Mouse (Mus musculus): ENCODE measurements around the gene Acp2. TPM values are rescaled to one million over a fixed set of nuclear protein-coding genes. Genes with fewer than 3 reads are reported as not detected.

Gene Acp2
- total RNA-seq, 2 experiments from 2014 or later, result 49.5 TPM

GRCm38 (mm10) chr2:91255661-91256150 lies 53.0 kb downstream of the Acp2 start, which contains the start of gene Pacsin3:
Gene Pacsin3 (plus strand): TSS chr2:91255954.
- DNase-seq (ENCODE audit: low spot score in 2 of 2), result peak in 1 of 2 experiments; percentile 38

GRCm38 (mm10) chr2:91256256-91257125 lies 53.8 kb downstream of the Acp2 start:
- DNase-seq (ENCODE audit: low spot score in 2 of 2), result peak; percentile 59 to 61

- peak in 1 of 2 experiments; percentile 33 for DNase-seq (ENCODE audit: low spot score in 2 of 2)
Observed at GRCm38 (mm10) chr2:91257126-91257980, 54.7 kb downstream of the Acp2 start.

GRCm38 (mm10) chr2:91258054-91258453 lies 55.4 kb downstream of the Acp2 start:
- peak in 1 of 2 experiments; percentile 43 for DNase-seq (ENCODE audit: low spot score in 2 of 2)

GRCm38 (mm10) chr2:91258830-91259229 lies 56.1 kb downstream of the Acp2 start:
- no peak for DNase-seq (ENCODE audit: low spot score in 2 of 2)

GRCm38 (mm10) chr2:91259493-91259892 lies 56.8 kb downstream of the Acp2 start:
- DNase-seq (ENCODE audit: low spot score in 2 of 2), result no peak

Other genes starting within 250 kb of the Acp2 start
- under 1 TPM; 0.49 to 0.70 TPM for gene Rapsn, start 167.3 kb upstream of the Acp2 start, total RNA-seq (2021)
- 100 to 1,000 TPM; 210 to 211 TPM for gene Psmc3, start 148.9 kb upstream of the Acp2 start, total RNA-seq (2021)
- 10 to 100 TPM; 26.8 to 31.8 TPM for gene Slc39a13, start 132.5 kb upstream of the Acp2 start, total RNA-seq (2021)
- 1 to 10 TPM; 3.2 to 3.6 TPM for gene Spi1, start 120.5 kb upstream of the Acp2 start, total RNA-seq (2021)
- gene Mybpc3, start 84.7 kb upstream of the Acp2 start, total RNA-seq (2021), result under 1 TPM; 0.12 TPM
- gene Madd, start 19.0 kb upstream of the Acp2 start, total RNA-seq (2021), result 100 to 1,000 TPM; 222 to 228 TPM
- 1 to 10 TPM; 3.5 to 3.6 TPM for gene Nr1h3, start 51 bp upstream of the Acp2 start, total RNA-seq (2021)
- gene Ddb2, start 34.1 kb downstream of the Acp2 start, total RNA-seq (2021), result 10 to 100 TPM; 10.9 to 13.5 TPM
- gene Pacsin3, start 53.1 kb downstream of the Acp2 start, total RNA-seq (2021), result 10 to 100 TPM; 45.6 to 46.1 TPM
- 10 to 100 TPM; 70.0 to 72.7 TPM for gene Arfgap2, start 62.1 kb downstream of the Acp2 start, total RNA-seq (2021)
- 100 to 1,000 TPM in 1 of 2 experiments, 10 to 100 TPM in 1; 92.1 to 103 TPM for gene 1110051M20Rik, start 241.8 kb downstream of the Acp2 start, total RNA-seq (2021)